Mouse (Mus musculus) MEL (cell line): ENCODE data around the gene Glod4. TPM values are rescaled to one million over a fixed set of nuclear protein-coding genes. Genes with fewer than 3 reads are reported as not detected.

Experiments
- DNase-seq: peaks from one replicate; pipeline ENCODE4 v3.0.0; 2011; ENCODE audit warnings: low read depth, low spot score
- H3K27ac ChIP-seq: 2 replicates; pipeline ENCODE4 v1.5.1; 2012; ENCODE audit warnings: low read depth, mild to moderate bottlenecking, control low read depth, low read length, moderate library complexity; ENCODE audit not compliant: control insufficient read depth
- H3K27me3 ChIP-seq, 2 experiments: fragments of 150-350 bp in 1 of 2; sonication (generic) in 1 of 2; 2 replicates each; pipeline ENCODE4 v1.6.1; 2012; ENCODE audit warnings: low read length in 2 of 2, mild to moderate bottlenecking in 2 of 2, improper control_type of control experiment in 1 of 2, moderate library complexity in 1 of 2; ENCODE audit not compliant: insufficient read depth in 2 of 2, control insufficient read depth in 1 of 2
- H3K36me3 ChIP-seq, 2 experiments: 2 replicates each; pipeline ENCODE4 v1.6.1; 2012 to 2014; ENCODE audit warnings: low read length in 2 of 2, improper control_type of control experiment in 1 of 2, inconsistent platforms in 1 of 2, mild to moderate bottlenecking in 1 of 2; ENCODE audit not compliant: insufficient read depth in 2 of 2, control insufficient read depth in 1 of 2
- H3K4me1 ChIP-seq, 2 experiments: fragments of 150-350 bp in 1 of 2; sonication (generic) in 1 of 2; 2 replicates each; pipeline ENCODE4 v1.6.1; 2012; ENCODE audit warnings: low read length in 2 of 2, improper control_type of control experiment in 1 of 2, mild to moderate bottlenecking in 1 of 2; ENCODE audit not compliant: insufficient read depth in 2 of 2, control insufficient read depth in 1 of 2
- H3K4me3 ChIP-seq, 2 experiments: fragments of 150-350 bp in 1 of 2; sonication (generic) in 1 of 2; 2 replicates each; pipeline ENCODE4 v1.5.1; 2012; ENCODE audit warnings: low read depth in 2 of 2, low read length in 2 of 2, mild to moderate bottlenecking in 2 of 2, moderate library complexity in 2 of 2, control low read depth in 1 of 2, improper control_type of control experiment in 1 of 2; ENCODE audit not compliant: control insufficient read depth in 1 of 2, insufficient read depth in 1 of 2
- H3K79me2 ChIP-seq: 2 replicates; pipeline ENCODE4 v1.6.1; 2012; ENCODE audit warnings: mild to moderate bottlenecking, low read length, moderate library complexity; ENCODE audit not compliant: control insufficient read depth, poor library complexity, insufficient read depth
- H3K9ac ChIP-seq: 2 replicates; pipeline ENCODE4 v1.6.1; 2012; ENCODE audit warnings: low read depth, mild to moderate bottlenecking, control low read depth, low read length, moderate library complexity; ENCODE audit not compliant: control insufficient read depth, poor library complexity, severe bottlenecking
- H3K9me3 ChIP-seq: fragments of 150-350 bp; sonication (generic); replicated peaks from 2 replicates; pipeline ENCODE4 v1.6.1; 2012; ENCODE audit warnings: mild to moderate bottlenecking, low read length, improper control_type of control experiment, moderate library complexity; ENCODE audit not compliant: insufficient read depth
- BHLHE40 ChIP-seq: IDR thresholded peaks from 2 replicates; pipeline ENCODE4 v1.6.1; 2012; ENCODE audit warnings: low read depth, mild to moderate bottlenecking, inconsistent platforms, low read length, improper control_type of control experiment, borderline replicate concordance
- CHD1 ChIP-seq: IDR thresholded peaks from 2 replicates; pipeline ENCODE4 v1.6.1; 2012; ENCODE audit warnings: low read depth, mild to moderate bottlenecking, inconsistent platforms, low read length, improper control_type of control experiment
- CHD2 ChIP-seq: IDR thresholded peaks from 2 replicates; pipeline ENCODE4 v1.6.1; 2011; ENCODE audit warnings: low read length, improper control_type of control experiment
- CTCF ChIP-seq, 3 experiments: IDR thresholded peaks in 2 of 3; conservative IDR thresholded peaks in 1 of 3; 2 replicates each; pipeline ENCODE4 v1.5.1; 2011 to 2012; ENCODE audit warnings: low read length in 3 of 3, low read depth in 2 of 3, mild to moderate bottlenecking in 2 of 3, improper control_type of control experiment in 1 of 3, inconsistent platforms in 1 of 3, mixed read lengths in 1 of 3, moderate library complexity in 1 of 3; ENCODE audit not compliant: control insufficient read depth in 1 of 3, insufficient read depth in 1 of 3, poor library complexity in 1 of 3, severe bottlenecking in 1 of 3
- E2F4 ChIP-seq: IDR thresholded peaks from 2 replicates; pipeline ENCODE4 v1.6.1; 2011; ENCODE audit warnings: low read depth, low read length, improper control_type of control experiment, borderline replicate concordance
- ELF1 ChIP-seq: IDR thresholded peaks from 2 replicates; pipeline ENCODE4 v1.6.1; 2014; ENCODE audit warnings: low read depth, mild to moderate bottlenecking, inconsistent platforms, low read length, improper control_type of control experiment, moderate library complexity
- GABPA ChIP-seq: IDR thresholded peaks from 2 replicates; pipeline ENCODE4 v1.6.1; 2012; ENCODE audit warnings: low read depth, mild to moderate bottlenecking, inconsistent platforms, low read length, improper control_type of control experiment, moderate library complexity
- GATA1 ChIP-seq: IDR thresholded peaks from 2 replicates; pipeline ENCODE4 v1.6.1; 2011; ENCODE audit warnings: low read depth, low read length, improper control_type of control experiment
- KAT2A ChIP-seq: conservative IDR thresholded peaks from 2 replicates; pipeline ENCODE4 v1.6.1; 2012; ENCODE audit warnings: low read depth, low read length, improper control_type of control experiment, inconsistent platforms
- MAZ ChIP-seq: IDR thresholded peaks from 2 replicates; pipeline ENCODE4 v1.6.1; 2012; ENCODE audit warnings: low read depth, mild to moderate bottlenecking, inconsistent platforms, low read length, improper control_type of control experiment
- MXI1 ChIP-seq: IDR thresholded peaks from 2 replicates; pipeline ENCODE4 v1.6.1; 2011; ENCODE audit warnings: mild to moderate bottlenecking, low read depth, low read length, improper control_type of control experiment
- MYC ChIP-seq: IDR thresholded peaks from 2 replicates; pipeline ENCODE4 v1.6.1; 2011; ENCODE audit warnings: low read depth, mild to moderate bottlenecking, low read length, improper control_type of control experiment, moderate library complexity
- POLR2A ChIP-seq, 2 experiments: IDR thresholded peaks; 2 replicates each; pipeline ENCODE4 v1.6.1; 2011 to 2012; ENCODE audit warnings: low read length in 2 of 2, mild to moderate bottlenecking in 2 of 2, control low read depth in 1 of 2, improper control_type of control experiment in 1 of 2, low read depth in 1 of 2, moderate library complexity in 1 of 2; ENCODE audit not compliant: control insufficient read depth in 1 of 2, insufficient read depth in 1 of 2, poor library complexity in 1 of 2
- POLR2AphosphoS2 ChIP-seq: IDR thresholded peaks from 2 replicates; pipeline ENCODE4 v1.6.1; 2011; ENCODE audit warnings: low read length, improper control_type of control experiment
- RAD21 ChIP-seq: IDR thresholded peaks from 2 replicates; pipeline ENCODE4 v1.6.1; 2011; ENCODE audit warnings: mild to moderate bottlenecking, low read depth, low read length, improper control_type of control experiment
- SIN3A ChIP-seq: IDR thresholded peaks from 2 replicates; pipeline ENCODE4 v1.6.1; 2012; ENCODE audit warnings: low read length, improper control_type of control experiment, inconsistent platforms
- SMC3 ChIP-seq: IDR thresholded peaks from 2 replicates; pipeline ENCODE4 v1.6.1; 2011; ENCODE audit warnings: low read depth, low read length, improper control_type of control experiment
- TBP ChIP-seq: IDR thresholded peaks from 2 replicates; pipeline ENCODE4 v1.8.0; 2011; ENCODE audit warnings: low read depth, low read length, improper control_type of control experiment
- TCF12 ChIP-seq: IDR thresholded peaks from 2 replicates; pipeline ENCODE4 v1.6.1; 2014; ENCODE audit warnings: low read depth, mild to moderate bottlenecking, inconsistent platforms, low read length, improper control_type of control experiment, moderate library complexity
- USF1 ChIP-seq: IDR thresholded peaks from 2 replicates; pipeline ENCODE4 v1.6.1; 2014; ENCODE audit warnings: low read depth, mild to moderate bottlenecking, inconsistent platforms, low read length, improper control_type of control experiment, moderate library complexity
- USF2 ChIP-seq, 2 experiments: IDR thresholded peaks; 2 replicates each; pipeline ENCODE4 v1.6.1; 2011 to 2012; ENCODE audit warnings: improper control_type of control experiment in 2 of 2, low read length in 2 of 2, borderline replicate concordance in 1 of 2, inconsistent platforms in 1 of 2, low read depth in 1 of 2, mild to moderate bottlenecking in 1 of 2; ENCODE audit not compliant: insufficient read depth in 1 of 2
- ZC3H11A ChIP-seq: IDR thresholded peaks from 2 replicates; pipeline ENCODE4 v1.6.1; 2012; ENCODE audit warnings: low read depth, mild to moderate bottlenecking, inconsistent platforms, low read length, improper control_type of control experiment
- ZMIZ1 ChIP-seq: IDR thresholded peaks from 2 replicates; pipeline ENCODE4 v1.6.1; 2012; ENCODE audit warnings: low read depth, mild to moderate bottlenecking, inconsistent platforms, low read length, improper control_type of control experiment, moderate library complexity
- polyA plus RNA-seq, 2 experiments: library from polyadenylated mRNA; stranded (reverse) in 1 of 2; unstranded in 1 of 2; fragments of >175 nt in 1 of 2; fragments of >200 nt in 1 of 2; gene quantifications; 2 replicates each; pipeline versions ENCODE4 v1.2.1 to v1.2.4; 2012; ENCODE audit warnings: low replicate concordance in 2 of 2, low read depth in 1 of 2; ENCODE audit not compliant: insufficient read length in 2 of 2, insufficient read depth in 1 of 2, missing spikeins in 1 of 2
- total RNA-seq: library from RNA; depleted of rRNA; stranded (reverse); fragments of 300-350 nt; gene quantifications from 2 replicates; pipeline ENCODE4 v1.2.3, GENCODE M21; 2012

Gene Glod4
- total and polyA plus RNA-seq, 3 experiments: 63.9 to 139 TPM; not detected in 1

DNA sequence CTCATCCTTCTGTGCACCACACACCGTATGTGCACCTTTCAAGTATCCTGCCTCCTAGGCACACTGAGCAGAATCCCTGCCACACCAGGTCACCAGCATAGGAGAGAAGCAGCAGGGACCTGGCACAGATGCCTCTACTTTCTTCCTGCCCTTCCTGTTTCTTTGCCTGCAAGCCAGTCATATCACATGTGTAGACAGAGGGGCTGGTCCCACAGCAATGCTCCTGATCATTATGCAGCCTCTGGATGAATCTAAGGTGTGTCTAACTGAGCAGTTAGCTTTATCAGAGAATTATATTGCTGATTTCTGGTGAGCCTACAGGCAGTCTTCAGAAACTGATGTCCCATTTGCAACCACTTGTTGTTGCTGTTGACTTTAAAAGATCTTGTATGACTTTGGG lies 98.4 kb downstream of the Glod4 start:
- Histone ChIP-seq H3K36me3 (peaks cover 0 to 3% of the 10 kb centered on the region in 2 experiments; a peak in 1 of 4 replicates), H3K9ac (no peak overlapping the region)
- TF ChIP-seq USF2 (IDR thresholded peaks at IDR 0.05; ENCODE audit: borderline replicate concordance in 1 of 2, insufficient read depth in 1 of 2, low read depth in 1 of 2, low read length in 2 of 2) (no peak), ZMIZ1 (no peak), GABPA (no peak)
- TF ChIP-seq, all 39 proteins: peak for 0
- DNase-seq: no peak
- Histone ChIP-seq H3K4me3 (no peak overlapping the region), H3K27me3 (no peaks in the 10 kb centered on the region), H3K79me2 (no peaks in the 10 kb centered on the region), H3K27ac (no peak overlapping the region), H3K4me1 (no peaks in the 10 kb centered on the region), H3K9me3 (no peaks in the 10 kb centered on the region)

DNA sequence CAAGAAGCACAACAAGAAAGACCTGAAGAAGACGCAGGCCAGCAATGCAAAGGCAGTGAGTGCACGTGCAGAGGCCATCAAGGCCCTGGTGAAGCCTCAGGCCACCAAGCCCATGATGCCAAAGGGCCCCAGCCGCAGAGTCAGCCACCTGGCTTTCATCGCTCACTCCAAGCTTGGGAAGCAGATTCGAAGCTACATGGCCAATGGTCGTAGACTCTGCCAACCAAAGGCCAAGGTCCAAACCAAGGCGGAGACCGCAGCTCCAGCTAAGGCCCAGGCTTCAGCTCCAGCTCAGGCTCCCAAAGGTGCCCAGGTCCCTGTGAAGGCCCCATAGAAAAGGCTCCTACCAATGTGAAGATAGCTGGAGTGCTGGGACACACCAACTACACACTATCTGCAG lies 99.1 kb downstream of the Glod4 start:
- TF ChIP-seq SMC3: no peak
- TF ChIP-seq ZC3H11A: no peak
- no peak for TF ChIP-seq E2F4
- TF ChIP-seq BHLHE40: no peak
- no peak for TF ChIP-seq TBP
- no peak for TF ChIP-seq GATA1
- no peak for TF ChIP-seq RAD21
- TF ChIP-seq USF1: no peak
- no peak for TF ChIP-seq POLR2AphosphoS2
- no peak for TF ChIP-seq MXI1
- no peak for TF ChIP-seq USF2 (IDR thresholded peaks at IDR 0.05; ENCODE audit: borderline replicate concordance in 1 of 2, insufficient read depth in 1 of 2, low read depth in 1 of 2, low read length in 2 of 2)
- no peak for TF ChIP-seq ZMIZ1
- TF ChIP-seq CHD1: no peak
- no peak for TF ChIP-seq CHD2
- Histone ChIP-seq H3K4me1 (no peaks in the 10 kb centered on the region), H3K27me3 (no peaks in the 10 kb centered on the region), H3K79me2 (no peaks in the 10 kb centered on the region), H3K27ac (no peak overlapping the region), H3K36me3 (peaks cover 0 to 3% of the 10 kb centered on the region in 2 experiments; a peak in 1 of 4 replicates), H3K4me3 (no peak overlapping the region), H3K9ac (no peak overlapping the region), H3K9me3 (no peaks in the 10 kb centered on the region)
- no peak for DNase-seq

- H3K27me3 ChIP-seq: no peaks in the 10 kb centered on the region
- no peak overlapping the region for H3K9ac ChIP-seq
- H3K9me3 ChIP-seq: no peaks in the 10 kb centered on the region
- H3K36me3 ChIP-seq: peaks cover 0 to 2% of the 10 kb centered on the region in 2 experiments; a peak in 1 of 4 replicates
- H3K4me1 ChIP-seq: no peaks in the 10 kb centered on the region
- no peak overlapping the region for H3K27ac ChIP-seq
- TF ChIP-seq GATA1: no peak
- TF ChIP-seq SIN3A: no peak
- no peak for TF ChIP-seq BHLHE40
- no peak for TF ChIP-seq ELF1
- TF ChIP-seq CTCF (IDR thresholded peaks at IDR 0.05 in 2 of 3, conservative IDR thresholded peaks at IDR 0.05 in 1 of 3; ENCODE audit: control insufficient read depth in 1 of 3, insufficient read depth in 1 of 3, low read depth in 2 of 3, low read length in 3 of 3, poor library complexity in 1 of 3, severe bottlenecking in 1 of 3): no peak
- no peak for TF ChIP-seq TCF12
- TF ChIP-seq ZMIZ1: no peak
- no peak for TF ChIP-seq POLR2AphosphoS2
- TF ChIP-seq CHD1: no peak
- no peak for TF ChIP-seq TBP
- no peak for TF ChIP-seq E2F4
- no peak for TF ChIP-seq USF1
- no peak for TF ChIP-seq MAZ
- no peak for TF ChIP-seq MYC
- TF ChIP-seq POLR2A (IDR thresholded peaks at IDR 0.05; ENCODE audit: control insufficient read depth in 1 of 2, insufficient read depth in 1 of 2, low read depth in 1 of 2, low read length in 2 of 2, poor library complexity in 1 of 2): no peak
- TF ChIP-seq KAT2A: no peak
- TF ChIP-seq SMC3: no peak
- H3K4me3 ChIP-seq: no peak overlapping the region
- DNase-seq: no peak
- H3K79me2 ChIP-seq: no peaks in the 10 kb centered on the region
Measured at GRCm38 (mm10) chr11:76137996-76138395, 105.5 kb downstream of the Glod4 start.
